Mouse (Mus musculus): Measurements from ENCODE around the gene Snd1. TPM values are rescaled to one million over a fixed set of nuclear protein-coding genes. Genes with fewer than 3 reads are reported as not detected.
A peak's percentile ranks its signal among the peaks of the same experiment; 100 is the strongest.

The Snd1 gene
- polyA plus RNA-seq, 1 experiment: 57.6 TPM

DNA sequence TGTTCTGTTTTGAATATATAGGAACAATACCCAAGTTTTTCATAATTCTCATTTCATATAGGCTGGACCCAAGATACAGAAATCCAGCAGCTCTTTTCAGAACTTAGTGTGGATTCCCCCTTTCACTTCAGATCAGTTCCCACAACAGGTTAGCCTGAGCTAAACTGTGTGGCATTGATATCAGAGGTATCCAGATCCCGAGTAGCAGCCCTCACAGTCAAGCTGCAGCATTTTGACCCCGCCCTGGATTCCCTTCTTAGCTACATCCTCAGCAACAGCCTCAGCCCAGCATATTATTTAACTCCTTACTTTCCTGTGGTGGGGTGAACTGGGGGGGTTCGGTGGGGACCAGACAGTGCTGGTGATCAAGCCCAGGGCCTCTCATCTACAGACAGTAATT is 128.5 kb downstream of the Snd1 start:
- Histone ChIP-seq H3K27me3 (replicated peaks) (no peaks in the 10 kb centered on the region), H3K4me1 (peaks cover 60% of the 10 kb centered on the region), H3K9me3 (no peaks in the 10 kb centered on the region), H3K36me3 (replicated peaks; ENCODE audit: low read length) (peaks cover 18% of the 10 kb centered on the region), H3K4me3 (replicated peaks) (no peak overlapping the region)
- TF ChIP-seq GATA1 (IDR thresholded peaks at IDR 0.05; ENCODE audit: borderline replicate concordance, low read length): no peak
- TF ChIP-seq FLI1 (IDR thresholded peaks at IDR 0.05; ENCODE audit: low read length): no peak

DNA sequence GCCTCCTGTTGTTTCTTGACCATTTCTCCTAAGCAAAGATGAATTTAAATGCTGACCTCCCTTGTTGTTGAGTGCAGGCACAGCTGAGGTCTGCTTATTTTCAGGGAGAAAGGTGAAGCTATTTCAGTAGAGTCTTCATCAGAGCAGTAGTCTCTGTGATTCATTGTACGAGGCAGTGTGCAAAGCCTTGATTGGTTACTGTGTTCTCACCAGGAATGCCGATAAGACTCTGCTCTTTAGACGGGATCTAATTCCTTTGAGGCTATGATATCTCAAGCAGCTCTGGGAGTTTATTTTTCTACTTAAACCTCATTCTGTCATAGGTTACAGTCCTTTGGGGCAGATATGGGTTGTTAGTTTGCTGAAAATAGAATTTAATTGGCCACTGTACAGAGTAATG is 128.9 kb downstream of the Snd1 start:
- peaks cover 56% of the 10 kb centered on the region for H3K4me1 ChIP-seq
- no peak overlapping the region for H3K4me3 ChIP-seq (replicated peaks)
- H3K36me3 ChIP-seq (replicated peaks; ENCODE audit: low read length): peaks cover 18% of the 10 kb centered on the region
- H3K27me3 ChIP-seq (replicated peaks): no peaks in the 10 kb centered on the region
- no peaks in the 10 kb centered on the region for H3K9me3 ChIP-seq
- no peak for TF ChIP-seq FLI1 (IDR thresholded peaks at IDR 0.05; ENCODE audit: low read length)
- no peak for TF ChIP-seq GATA1 (IDR thresholded peaks at IDR 0.05; ENCODE audit: borderline replicate concordance, low read length)

DNA sequence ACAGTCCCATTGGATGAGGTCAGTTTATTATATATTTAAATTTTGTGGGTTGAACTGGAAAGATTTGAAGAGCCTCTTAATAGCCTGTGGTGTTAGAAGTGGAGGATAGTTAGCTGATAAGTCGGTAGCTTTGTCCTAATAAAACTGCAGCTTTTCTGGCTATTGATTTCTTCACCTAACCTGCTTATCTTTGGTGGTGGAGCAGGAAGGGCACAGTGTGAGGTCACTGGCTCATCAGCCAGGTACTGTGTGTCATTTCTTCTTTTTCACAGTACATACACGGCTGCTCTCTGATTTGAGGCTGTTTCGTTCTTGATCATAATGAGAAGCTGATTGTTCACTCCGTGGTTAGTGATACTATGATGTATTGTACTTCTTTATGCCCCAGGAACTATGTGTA is 134.4 kb downstream of the Snd1 start:
- H3K4me3 ChIP-seq (replicated peaks): no peak overlapping the region
- H3K9me3 ChIP-seq: no peaks in the 10 kb centered on the region
- peaks cover 11% of the 10 kb centered on the region for H3K36me3 ChIP-seq (replicated peaks; ENCODE audit: low read length)
- TF ChIP-seq GATA1 (IDR thresholded peaks at IDR 0.05; ENCODE audit: borderline replicate concordance, low read length) (no peak), FLI1 (IDR thresholded peaks at IDR 0.05; ENCODE audit: low read length) (no peak)
- peaks cover 27% of the 10 kb centered on the region for H3K4me1 ChIP-seq
- no peaks in the 10 kb centered on the region for H3K27me3 ChIP-seq (replicated peaks)

DNA sequence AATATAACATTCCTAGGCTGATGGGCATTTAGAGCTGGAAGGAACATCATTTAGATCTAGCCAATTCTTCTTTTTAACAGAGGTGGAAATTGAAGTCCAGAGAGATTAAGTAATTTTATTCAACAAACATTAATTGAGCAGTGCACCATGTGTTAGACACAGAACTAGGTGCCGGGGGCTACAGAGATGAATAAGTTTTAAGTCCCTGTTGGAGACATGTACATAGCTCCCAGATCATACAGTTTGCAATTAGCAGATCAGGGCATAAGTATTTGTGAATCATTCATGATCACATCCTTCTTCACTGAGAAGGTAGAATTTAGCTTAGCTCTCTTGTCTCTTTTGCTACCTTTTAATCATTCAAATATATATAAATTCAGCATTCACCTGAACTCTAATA is 135.2 kb downstream of the Snd1 start:
- no peak for TF ChIP-seq GATA1 (IDR thresholded peaks at IDR 0.05; ENCODE audit: borderline replicate concordance, low read length)
- TF ChIP-seq FLI1 (IDR thresholded peaks at IDR 0.05; ENCODE audit: low read length): no peak
- peaks cover 27% of the 10 kb centered on the region for H3K4me1 ChIP-seq
- no peaks in the 10 kb centered on the region for H3K9me3 ChIP-seq
- no peaks in the 10 kb centered on the region for H3K27me3 ChIP-seq (replicated peaks)
- peaks cover 3% of the 10 kb centered on the region for H3K36me3 ChIP-seq (replicated peaks; ENCODE audit: low read length)
- no peak overlapping the region for H3K4me3 ChIP-seq (replicated peaks)

DNA sequence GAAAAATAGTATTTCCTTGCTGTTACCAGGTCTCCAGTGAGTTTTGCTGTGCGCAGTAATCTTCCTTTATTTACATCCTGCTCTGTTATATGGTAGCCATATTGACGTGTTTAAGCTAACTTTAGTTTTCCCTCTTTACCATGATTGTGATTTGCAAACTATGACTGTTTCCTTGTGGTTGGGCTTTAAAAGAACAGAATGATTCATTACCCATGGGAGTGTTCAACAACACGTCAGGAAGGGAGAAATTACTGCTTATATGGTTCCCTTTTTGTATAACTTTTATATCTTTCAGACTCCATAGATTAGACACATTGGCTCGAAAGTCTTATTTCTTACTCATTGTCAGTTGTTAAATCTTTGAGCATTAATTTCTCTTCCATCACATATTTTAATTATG is 138.5 kb downstream of the Snd1 start:
- peaks cover 51% of the 10 kb centered on the region for H3K4me1 ChIP-seq
- H3K4me3 ChIP-seq (replicated peaks): no peak overlapping the region
- H3K36me3 ChIP-seq (replicated peaks; ENCODE audit: low read length): peaks cover 2% of the 10 kb centered on the region
- H3K9me3 ChIP-seq: no peaks in the 10 kb centered on the region
- no peaks in the 10 kb centered on the region for H3K27me3 ChIP-seq (replicated peaks)
- TF ChIP-seq FLI1 (IDR thresholded peaks at IDR 0.05; ENCODE audit: low read length) (no peak), GATA1 (IDR thresholded peaks at IDR 0.05; ENCODE audit: borderline replicate concordance, low read length) (no peak)

DNA sequence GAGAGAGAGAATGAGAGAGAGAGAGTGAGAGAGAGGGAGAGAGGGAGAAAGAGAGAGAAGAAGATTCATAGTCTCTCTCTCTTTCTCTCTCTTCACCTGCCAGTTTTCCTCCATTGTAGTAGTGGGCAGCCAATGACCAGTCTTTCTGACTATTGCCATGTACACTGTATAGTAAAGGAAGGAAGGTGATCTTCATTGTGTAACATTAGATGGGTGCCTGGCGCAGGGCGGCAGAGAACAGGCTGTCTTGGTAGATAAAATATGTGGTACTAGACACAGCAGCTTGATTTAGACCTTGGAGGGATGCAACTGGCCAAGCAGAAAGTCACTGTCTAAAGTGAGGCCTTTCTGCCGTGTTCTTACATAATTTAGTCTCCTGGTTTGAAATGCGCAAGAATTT is 139.9 kb downstream of the Snd1 start:
- TF ChIP-seq GATA1 (IDR thresholded peaks at IDR 0.05; ENCODE audit: borderline replicate concordance, low read length) (no peak), FLI1 (IDR thresholded peaks at IDR 0.05; ENCODE audit: low read length) (no peak)
- peaks cover 2% of the 10 kb centered on the region for H3K36me3 ChIP-seq (replicated peaks; ENCODE audit: low read length)

DNA sequence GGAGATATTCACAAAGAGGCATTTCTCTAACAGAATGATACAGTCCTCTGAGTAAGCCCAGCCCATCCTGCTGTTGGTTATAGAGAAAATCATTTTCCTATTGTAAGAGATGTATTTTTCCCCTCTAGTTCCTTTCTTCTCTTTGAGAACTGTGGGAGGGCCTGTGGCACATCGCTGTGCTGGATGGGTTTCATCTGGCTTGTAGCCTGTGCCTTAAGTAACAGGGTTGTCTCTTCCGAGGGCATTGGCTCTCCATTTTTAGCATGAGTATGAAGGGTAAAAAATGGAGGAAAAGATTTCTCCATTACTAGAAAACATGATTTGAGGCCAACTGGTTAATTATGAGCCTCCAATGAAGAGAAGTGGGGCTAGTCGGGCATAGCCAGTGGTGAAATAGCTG is 140.5 kb downstream of the Snd1 start:
- no peaks in the 10 kb centered on the region for H3K9me3 ChIP-seq
- peaks cover 2% of the 10 kb centered on the region for H3K36me3 ChIP-seq (replicated peaks; ENCODE audit: low read length)
- no peak overlapping the region for H3K4me3 ChIP-seq (replicated peaks)
- TF ChIP-seq FLI1 (IDR thresholded peaks at IDR 0.05; ENCODE audit: low read length) (no peak), GATA1 (IDR thresholded peaks at IDR 0.05; ENCODE audit: borderline replicate concordance, low read length) (no peak)
- H3K27me3 ChIP-seq (replicated peaks): no peaks in the 10 kb centered on the region
- peaks cover 67% of the 10 kb centered on the region for H3K4me1 ChIP-seq

More for the DNA sequence above, 139.9 kb downstream of the Snd1 start:
- Histone ChIP-seq H3K4me3 (replicated peaks) (no peak overlapping the region), H3K9me3 (no peaks in the 10 kb centered on the region), H3K4me1 (peaks cover 62% of the 10 kb centered on the region), H3K27me3 (replicated peaks) (no peaks in the 10 kb centered on the region)

DNA sequence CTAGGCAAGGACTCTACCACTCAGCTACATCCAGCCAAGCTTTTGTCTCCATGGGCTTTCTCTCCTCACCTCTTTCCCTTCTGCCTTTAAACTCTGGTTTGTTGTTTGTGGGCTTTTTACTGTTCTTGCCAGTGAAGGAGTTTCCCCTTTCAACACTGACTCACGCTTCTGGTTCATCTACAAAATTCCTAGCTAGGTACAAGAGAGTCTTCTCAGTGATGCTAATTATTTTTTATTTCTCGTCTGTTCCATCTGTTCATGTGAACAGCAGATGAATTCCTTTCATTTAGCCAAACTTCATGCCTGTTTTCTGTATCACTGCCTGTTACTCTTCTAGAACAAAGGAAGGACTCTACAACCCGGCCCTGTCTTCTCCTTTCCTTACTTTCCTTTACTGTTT is 141.0 kb downstream of the Snd1 start:
- H3K4me1 ChIP-seq: peaks cover 72% of the 10 kb centered on the region
- TF ChIP-seq GATA1 (IDR thresholded peaks at IDR 0.05; ENCODE audit: borderline replicate concordance, low read length) (no peak), FLI1 (IDR thresholded peaks at IDR 0.05; ENCODE audit: low read length) (no peak)
- H3K9me3 ChIP-seq: no peaks in the 10 kb centered on the region
- H3K36me3 ChIP-seq (replicated peaks; ENCODE audit: low read length): peaks cover 2% of the 10 kb centered on the region
- no peaks in the 10 kb centered on the region for H3K27me3 ChIP-seq (replicated peaks)
- H3K4me3 ChIP-seq (replicated peaks): no peak overlapping the region

DNA sequence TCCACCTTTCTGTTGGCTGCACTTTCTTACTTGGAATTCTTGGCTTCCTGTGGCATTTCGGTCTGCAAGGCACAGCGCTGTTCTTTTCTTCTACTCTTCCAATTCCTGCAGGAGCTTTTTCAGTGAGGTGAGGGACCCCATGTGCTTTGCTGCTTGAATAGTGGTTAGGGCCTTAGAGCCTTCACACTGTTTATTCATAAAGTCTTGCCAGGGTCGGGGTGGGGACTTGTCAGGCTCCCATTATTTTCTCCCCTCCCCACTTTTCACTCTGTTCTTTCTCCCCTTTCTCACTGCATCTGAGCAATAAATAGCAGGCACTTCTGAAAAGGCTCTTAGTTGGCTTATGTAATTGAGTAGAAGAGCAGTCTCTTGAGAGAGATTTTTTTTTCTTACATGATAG is 143.4 kb downstream of the Snd1 start:
- H3K4me3 ChIP-seq (replicated peaks): no peak overlapping the region
- H3K9me3 ChIP-seq: no peaks in the 10 kb centered on the region
- no peaks in the 10 kb centered on the region for H3K36me3 ChIP-seq (replicated peaks; ENCODE audit: low read length)
- H3K27me3 ChIP-seq (replicated peaks): no peaks in the 10 kb centered on the region
- no peak for TF ChIP-seq FLI1 (IDR thresholded peaks at IDR 0.05; ENCODE audit: low read length)
- no peak for TF ChIP-seq GATA1 (IDR thresholded peaks at IDR 0.05; ENCODE audit: borderline replicate concordance, low read length)
- peaks cover 88% of the 10 kb centered on the region for H3K4me1 ChIP-seq

DNA sequence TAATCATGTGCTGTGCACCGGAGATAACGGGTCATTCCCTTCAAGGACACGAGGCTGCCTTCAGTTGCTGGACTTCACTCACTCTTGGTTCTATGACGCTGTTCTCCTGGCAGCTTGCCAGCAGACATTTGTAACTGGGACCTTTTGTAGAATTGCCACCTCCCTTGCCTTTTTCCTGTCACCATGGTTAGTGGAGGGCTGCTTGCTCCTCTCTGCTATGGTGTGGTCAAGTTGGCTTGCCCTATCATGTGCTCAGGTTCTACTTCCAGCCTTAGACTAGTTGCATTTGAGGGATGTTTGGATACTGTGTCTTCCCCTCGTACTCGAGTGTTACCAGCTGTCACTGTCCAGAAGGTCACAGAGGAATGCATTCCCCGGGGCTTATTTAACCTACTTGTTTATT is 143.8 kb downstream of the Snd1 start:
- TF ChIP-seq GATA1 (IDR thresholded peaks at IDR 0.05; ENCODE audit: borderline replicate concordance, low read length): no peak
- no peak for TF ChIP-seq FLI1 (IDR thresholded peaks at IDR 0.05; ENCODE audit: low read length)
- no peaks in the 10 kb centered on the region for H3K27me3 ChIP-seq (replicated peaks)
- no peaks in the 10 kb centered on the region for H3K36me3 ChIP-seq (replicated peaks; ENCODE audit: low read length)
- peaks cover 91% of the 10 kb centered on the region for H3K4me1 ChIP-seq
- H3K9me3 ChIP-seq: no peaks in the 10 kb centered on the region
- H3K4me3 ChIP-seq (replicated peaks): peak overlapping the region; percentile 48

DNA sequence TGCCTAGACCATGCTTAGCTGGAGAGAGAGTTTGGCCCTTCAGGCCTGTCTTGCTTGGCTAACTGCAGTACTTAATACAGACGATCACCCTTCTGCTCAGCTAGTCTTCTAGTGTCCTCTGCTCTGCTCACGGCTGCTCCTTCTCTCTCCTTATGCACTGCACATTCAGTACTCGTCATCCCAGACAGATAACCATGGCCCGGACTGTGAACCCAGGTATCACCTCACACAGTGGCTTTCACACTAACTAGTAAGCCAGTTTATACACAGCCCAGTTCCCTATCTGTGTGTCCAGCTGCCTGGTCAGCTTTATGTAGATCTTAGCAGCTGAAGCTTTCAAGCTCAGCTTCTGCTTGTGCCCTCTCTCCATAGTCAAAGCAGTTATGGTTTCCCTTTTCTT is 146.5 kb downstream of the Snd1 start:
- Histone ChIP-seq H3K9me3 (no peaks in the 10 kb centered on the region), H3K4me3 (replicated peaks) (peak overlapping the region; percentile 24), H3K4me1 (peaks cover 95% of the 10 kb centered on the region), H3K36me3 (replicated peaks; ENCODE audit: low read length) (peaks cover 6% of the 10 kb centered on the region), H3K27me3 (replicated peaks) (no peaks in the 10 kb centered on the region)
- no peak for TF ChIP-seq FLI1 (IDR thresholded peaks at IDR 0.05; ENCODE audit: low read length)
- TF ChIP-seq GATA1 (IDR thresholded peaks at IDR 0.05; ENCODE audit: borderline replicate concordance, low read length): no peak
